Mouse (Mus musculus) small intestine, adult 2 months (tissue): ENCODE data around the gene Itga9.

ENCODE experiments used
- CTCF ChIP-seq: fragments of 200-500 bp; IDR thresholded peaks from 2 replicates; pipeline ENCODE4 v1.5.1; 2012; ENCODE audit warnings: low read depth, mild to moderate bottlenecking, control low read depth, inconsistent platforms, low read length, moderate library complexity, mixed read lengths; ENCODE audit not compliant: insufficient replicate concordance, insufficient read length; ENCODE audit errors: extremely low read depth
- POLR2A ChIP-seq: fragments of 200-500 bp; IDR thresholded peaks from 2 replicates; pipeline ENCODE4 v1.6.1; 2012; ENCODE audit warnings: low read depth, mild to moderate bottlenecking, control low read depth, inconsistent platforms, low read length, moderate library complexity

DNA sequence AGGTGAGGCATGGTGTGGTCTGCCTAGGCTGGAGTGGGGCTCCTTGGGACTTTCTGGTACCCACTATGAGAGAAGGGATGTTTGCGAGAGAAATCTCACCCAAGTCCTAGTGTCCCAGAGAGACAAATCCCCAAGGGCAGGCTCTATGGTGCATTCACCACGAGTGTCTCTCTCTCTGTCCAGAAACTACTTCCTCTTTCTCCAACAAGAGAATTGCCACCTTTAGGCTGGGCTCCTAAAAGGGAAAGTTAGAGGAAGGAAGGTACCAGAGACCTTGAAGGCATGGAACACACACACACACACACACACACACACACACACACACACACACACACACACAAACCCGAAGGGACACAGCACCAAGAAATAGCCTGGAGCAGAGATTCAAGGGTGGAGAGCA lies 315.4 kb downstream of the Itga9 start:
- TF ChIP-seq CTCF: no peak
- TF ChIP-seq POLR2A: no peak
